Mouse (Mus musculus): ENCODE measurements at regions not wholly inside any gene's neighbourhood (a gene's known extent, or its start where the extent isn't known, plus 50 kb on each side); places are given as distances from the start of the nearest gene placed in this dataset.

DNA sequence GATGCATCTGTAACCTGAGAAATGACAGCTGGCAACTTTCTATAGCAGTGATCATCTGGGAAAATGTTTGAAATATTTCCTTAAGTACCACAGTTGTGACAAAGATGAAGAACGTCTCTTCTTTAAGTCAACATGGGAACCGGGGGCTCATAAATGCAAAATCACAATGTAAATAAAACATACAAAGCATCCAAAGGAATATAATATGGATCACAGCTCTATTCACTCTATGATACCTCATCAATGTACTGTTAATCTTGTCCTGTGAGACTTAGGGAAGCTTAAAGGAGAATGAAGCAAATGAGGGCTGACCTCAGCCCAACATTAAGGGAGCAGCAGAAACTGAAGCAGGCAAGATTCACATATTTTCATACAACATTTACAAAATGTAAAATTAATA lies 96.3 kb upstream of the Mdga2 start:
- DNase-seq, result no peak
- Histone ChIP-seq H3K27me3 (ENCODE audit: control insufficient read depth, insufficient read depth, low read length) (no peaks in the 10 kb centered on the region), H3K79me2 (replicated peaks; ENCODE audit: control insufficient read depth, insufficient read depth, low read length) (no peaks in the 10 kb centered on the region), H3K4me1 (ENCODE audit: control insufficient read depth, insufficient read depth, low read length) (no peaks in the 10 kb centered on the region), H3K9ac (ENCODE audit: low read depth, low read length) (no peak overlapping the region), H3K36me3 (ENCODE audit: control insufficient read depth, insufficient read depth, low read length) (no peaks in the 10 kb centered on the region), H3K4me3 (no peak overlapping the region), H3K27ac (no peak overlapping the region)
- intact Hi-C loops (cut with DNase I), result no loop called here
- TF ChIP-seq POLR2A (IDR thresholded peaks at IDR 0.05; ENCODE audit: insufficient read depth, low read depth, low read length) (no peak), CTCF (IDR thresholded peaks at IDR 0.05) (no peak), EP300 (IDR thresholded peaks at IDR 0.05; ENCODE audit: insufficient read depth, low read depth, low read length) (no peak)
- WGBS, result 78% methylated on average over 2 of the region's 2 CpGs

GRCm38 (mm10) chr12:67300245-67300644 lies 77.9 kb upstream of the Mdga2 start:
- Histone ChIP-seq H3K9ac (ENCODE audit: low read depth, low read length) (no peak overlapping the region), H3K4me1 (ENCODE audit: control insufficient read depth, insufficient read depth, low read length) (no peaks in the 10 kb centered on the region), H3K36me3 (ENCODE audit: control insufficient read depth, insufficient read depth, low read length) (no peaks in the 10 kb centered on the region), H3K27me3 (ENCODE audit: control insufficient read depth, insufficient read depth, low read length) (no peaks in the 10 kb centered on the region), H3K4me3 (no peak overlapping the region), H3K79me2 (replicated peaks; ENCODE audit: control insufficient read depth, insufficient read depth, low read length) (no peaks in the 10 kb centered on the region), H3K27ac (no peak overlapping the region)
- TF ChIP-seq POLR2A (IDR thresholded peaks at IDR 0.05; ENCODE audit: insufficient read depth, low read depth, low read length), result no peak
- TF ChIP-seq CTCF (IDR thresholded peaks at IDR 0.05), result no peak
- TF ChIP-seq EP300 (IDR thresholded peaks at IDR 0.05; ENCODE audit: insufficient read depth, low read depth, low read length), result no peak
- DNase-seq, result no peak
- WGBS, result 100% methylated on average over 1 of the region's 1 CpGs
- intact Hi-C loops (cut with DNase I), result no loop called here

DNA sequence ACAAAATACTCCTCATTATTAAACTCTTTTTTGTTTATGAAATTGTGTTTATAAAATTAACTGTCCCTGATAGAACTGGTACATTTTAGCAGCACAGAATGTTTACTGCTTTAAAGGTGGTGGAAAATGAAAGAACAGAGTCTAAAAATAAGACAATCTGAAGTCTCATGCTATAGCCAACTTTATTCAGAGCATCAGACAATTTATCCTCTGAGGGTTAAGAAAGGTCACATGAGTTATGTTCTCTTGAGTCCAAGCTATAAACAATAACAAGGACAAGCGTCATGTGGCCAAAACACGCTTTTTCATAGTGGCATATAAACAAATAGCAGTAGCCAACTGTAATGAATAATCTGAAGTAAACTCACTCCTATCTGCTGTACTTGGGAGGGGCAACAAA lies 67.7 kb upstream of the Mdga2 start:
- Histone ChIP-seq H3K4me3 (no peak overlapping the region), H3K36me3 (ENCODE audit: control insufficient read depth, insufficient read depth, low read length) (no peaks in the 10 kb centered on the region), H3K79me2 (replicated peaks; ENCODE audit: control insufficient read depth, insufficient read depth, low read length) (no peaks in the 10 kb centered on the region), H3K4me1 (ENCODE audit: control insufficient read depth, insufficient read depth, low read length) (no peaks in the 10 kb centered on the region), H3K9ac (ENCODE audit: low read depth, low read length) (no peak overlapping the region), H3K27ac (no peak overlapping the region), H3K27me3 (ENCODE audit: control insufficient read depth, insufficient read depth, low read length) (no peaks in the 10 kb centered on the region)
- DNase-seq, result no peak
- intact Hi-C loops (cut with DNase I), result no loop called here
- TF ChIP-seq POLR2A (IDR thresholded peaks at IDR 0.05; ENCODE audit: insufficient read depth, low read depth, low read length), result no peak
- 68% methylated on average over 2 of the region's 2 CpGs for WGBS

- TF ChIP-seq EP300 (IDR thresholded peaks at IDR 0.05; ENCODE audit: insufficient read depth, low read depth, low read length) (no peak), POLR2A (IDR thresholded peaks at IDR 0.05; ENCODE audit: insufficient read depth, low read depth, low read length) (no peak), CTCF (IDR thresholded peaks at IDR 0.05) (no peak)
- DNase-seq, result no peak
These were observed 50.5 kb upstream of the Mdga2 start for GRCm38 (mm10) chr12:67272863-67273262.

DNA sequence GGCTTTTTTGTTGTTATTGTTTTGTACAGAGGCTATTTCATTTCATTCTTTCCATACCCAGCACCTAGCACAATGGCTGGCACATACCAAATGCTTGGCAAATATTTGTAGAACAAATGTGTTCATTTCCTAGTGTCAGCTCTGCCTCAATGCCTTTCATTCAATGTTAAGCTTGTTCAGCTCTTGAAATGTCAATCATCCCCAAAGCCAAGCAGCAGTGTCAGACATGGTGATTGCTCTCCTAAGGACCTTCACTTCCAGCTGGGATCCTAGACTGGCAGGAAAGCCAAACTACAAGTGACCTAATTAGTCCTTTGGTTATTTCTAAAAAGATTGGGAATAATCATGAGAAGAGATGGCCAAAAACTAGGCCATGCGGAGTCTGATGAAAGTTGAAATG lies 50.0 kb upstream of the Mdga2 start:
- Histone ChIP-seq H3K4me1 (ENCODE audit: control insufficient read depth, insufficient read depth, low read length) (no peaks in the 10 kb centered on the region), H3K4me3 (no peak overlapping the region), H3K27ac (no peak overlapping the region), H3K9ac (ENCODE audit: low read depth, low read length) (no peak overlapping the region), H3K79me2 (replicated peaks; ENCODE audit: control insufficient read depth, insufficient read depth, low read length) (no peaks in the 10 kb centered on the region), H3K27me3 (ENCODE audit: control insufficient read depth, insufficient read depth, low read length) (no peaks in the 10 kb centered on the region), H3K36me3 (ENCODE audit: control insufficient read depth, insufficient read depth, low read length) (no peaks in the 10 kb centered on the region)
- TF ChIP-seq EP300 (IDR thresholded peaks at IDR 0.05; ENCODE audit: insufficient read depth, low read depth, low read length) (no peak), POLR2A (IDR thresholded peaks at IDR 0.05; ENCODE audit: insufficient read depth, low read depth, low read length) (no peak), CTCF (IDR thresholded peaks at IDR 0.05) (no peak)
- intact Hi-C loops (cut with DNase I), result no loop called here
- WGBS, result 80% methylated on average over 1 of the region's 1 CpGs
- DNase-seq, result no peak

More at GRCm38 (mm10) chr12:67272863-67273262, 50.5 kb upstream of the Mdga2 start:
- Histone ChIP-seq H3K4me1 (ENCODE audit: control insufficient read depth, insufficient read depth, low read length) (no peaks in the 10 kb centered on the region), H3K27ac (no peak overlapping the region), H3K79me2 (replicated peaks; ENCODE audit: control insufficient read depth, insufficient read depth, low read length) (no peaks in the 10 kb centered on the region), H3K36me3 (ENCODE audit: control insufficient read depth, insufficient read depth, low read length) (no peaks in the 10 kb centered on the region), H3K27me3 (ENCODE audit: control insufficient read depth, insufficient read depth, low read length) (no peaks in the 10 kb centered on the region), H3K4me3 (no peak overlapping the region), H3K9ac (ENCODE audit: low read depth, low read length) (no peak overlapping the region)
- intact Hi-C loops (cut with DNase I), result no loop called here
